Mouse (Mus musculus) hindbrain, postnatal 0 days (tissue): ENCODE results near the gene Zfp202. TPM values are rescaled to one million over a fixed set of nuclear protein-coding genes. Genes with fewer than 3 reads are reported as not detected.
"Not testable (repeated sequence)": the region's sequence is repeated elsewhere in the genome, so short reads cannot be mapped to it uniquely, and the experiment has no call there.

Experiments
- ATAC-seq: fragments of 200-750 bp; cut with Nextera tagmentation; 2 replicates; pipeline ENCODE4 v1.8.0; 2017; ENCODE audit warnings: mild to moderate bottlenecking, moderate TSS enrichment, moderate library complexity
- DNase-seq: peaks from one replicate; pipeline ENCODE4 v3.0.0-alpha.2; 2015; ENCODE audit warnings: low spot score
- H3K27ac ChIP-seq: fragments of 300-500 bp; sonication (generic); 2 replicates; pipeline ENCODE4 v1.5.1; 2014; ENCODE audit warnings: mild to moderate bottlenecking
- H3K27me3 ChIP-seq: fragments of 300-500 bp; sonication (generic); 2 replicates; pipeline ENCODE4 v1.6.1; 2014; ENCODE audit warnings: low read length, mixed read lengths; ENCODE audit not compliant: insufficient read depth
- H3K36me3 ChIP-seq: fragments of 300-500 bp; sonication (generic); 2 replicates; pipeline ENCODE4 v1.6.1; 2014; ENCODE audit warnings: low read length, mixed read lengths; ENCODE audit not compliant: insufficient read depth
- H3K4me1 ChIP-seq: fragments of 300-500 bp; sonication (generic); 2 replicates; pipeline ENCODE4 v1.6.1; 2014; ENCODE audit warnings: antibody characterized with exemption, low read length, mixed read lengths; ENCODE audit not compliant: insufficient read depth
- H3K4me2 ChIP-seq: fragments of 300-500 bp; sonication (generic); 2 replicates; pipeline ENCODE4 v1.6.1; 2014; ENCODE audit warnings: low read depth, mild to moderate bottlenecking, low read length, moderate library complexity, mixed read lengths
- H3K4me3 ChIP-seq: fragments of 300-500 bp; sonication (generic); 2 replicates; pipeline ENCODE4 v1.5.1; 2014; ENCODE audit warnings: low read length
- H3K9ac ChIP-seq: fragments of 300-500 bp; sonication (generic); replicated peaks from 2 replicates; pipeline ENCODE4 v1.6.1; 2014; ENCODE audit warnings: mild to moderate bottlenecking, low read length, moderate library complexity, mixed read lengths
- H3K9me3 ChIP-seq: fragments of 300-500 bp; sonication (generic); 2 replicates; pipeline ENCODE4 v1.6.1; 2016; ENCODE audit warnings: low read length, mixed read lengths
- CTCF ChIP-seq: IDR thresholded peaks from 2 replicates; pipeline ENCODE4 v1.5.1; 2016; ENCODE audit warnings: antibody characterized with exemption, control low read depth, low read depth
- WGBS: fragments of 180-500 bp; shearing (Covaris S2); extraction: QIAGEN DNeasy Blood & Tissue Kit; methylation state at CpG from one replicate; pipeline ENCODE4 v1.1.7; 2014; 5-methylcytosine and 5-hydroxymethylcytosine counted together
- polyA plus RNA-seq: library from polyadenylated mRNA; unstranded; fragments of >200 nt; fragmentation: Nextera tagmentation; extraction: Ambion mirVana; gene quantifications from 2 replicates; pipeline ENCODE4 v1.2.1, GENCODE M21; 2015
- total RNA-seq: library from RNA; depleted of rRNA; stranded (reverse); fragments of >200 nt; gene quantifications from 2 replicates; pipeline ENCODE4 v1.2.3, GENCODE M21; 2014; rRNA removed

Zfp202 gene
- 8.1 TPM in 2 replicates for total RNA-seq
- polyA plus RNA-seq, result 4.9 TPM in 2 replicates

DNA sequence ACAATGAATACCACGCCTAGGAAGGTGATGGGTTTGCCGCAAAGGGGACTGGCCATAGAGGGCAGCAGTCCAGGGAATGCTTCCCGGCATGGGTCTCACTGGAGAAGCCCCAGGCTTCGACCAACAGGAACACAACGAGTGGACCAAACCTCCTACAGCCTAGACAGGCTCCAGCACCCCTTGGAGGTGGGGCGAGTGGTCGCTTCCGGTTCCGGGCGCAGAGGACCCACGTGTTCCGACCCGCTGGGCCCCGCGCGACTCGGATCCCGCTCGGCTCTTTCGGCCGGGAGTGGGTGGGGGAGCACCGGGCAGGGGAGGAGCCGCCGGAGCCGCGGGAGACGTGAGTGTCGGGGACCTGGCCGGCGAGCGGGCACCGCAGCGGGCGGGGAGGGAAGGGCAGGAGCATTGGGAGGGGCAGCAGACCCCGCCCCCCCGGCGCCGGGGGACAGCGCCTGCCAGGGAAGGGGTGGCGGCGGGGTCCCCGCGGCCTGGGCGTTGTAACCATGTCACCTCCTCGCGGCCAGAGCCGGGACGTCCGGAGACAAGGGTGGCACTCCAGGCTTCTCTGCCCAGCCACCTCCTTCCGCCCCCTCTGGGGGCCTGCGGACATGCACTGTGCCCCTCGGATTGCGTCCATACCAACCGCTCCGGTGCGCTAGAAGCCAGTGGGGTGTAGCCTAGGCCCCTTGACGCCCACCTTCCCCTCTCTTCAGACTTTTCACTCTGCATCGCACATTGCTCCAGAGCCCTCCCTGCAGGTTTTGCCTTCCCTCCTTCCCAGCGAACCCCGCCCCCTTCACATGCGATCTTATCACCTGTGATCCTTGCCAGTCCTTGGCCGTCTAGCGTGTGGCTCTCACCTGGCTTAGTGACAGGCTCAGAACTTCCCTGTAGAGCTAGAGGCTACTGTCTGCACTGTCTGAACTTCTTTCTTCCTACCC, at the start of gene Zfp202:
Gene Zfp202, plus strand, starts transcription at position 219 of the 941 bp plus-strand sequence.
- H3K4me2 ChIP-seq, result peak within 1 kb of the TSS; percentile 98
- DNase-seq (peak; percentile 95), ATAC-seq (peak; percentile 99)
- H3K27ac ChIP-seq, result peak within 1 kb of the TSS; percentile 77
- H3K27me3 ChIP-seq, result no peaks in the 10 kb centered on the region
- H3K36me3 ChIP-seq, result no peaks in the 10 kb centered on the region
- peak within 1 kb of the TSS; percentile 82 for H3K4me3 ChIP-seq
- no peaks in the 10 kb centered on the region for H3K9me3 ChIP-seq
- peaks cover 12% of the 10 kb centered on the region for H3K4me1 ChIP-seq
- WGBS, result 2% methylated on average over 49 of the region's 63 CpGs
- H3K9ac ChIP-seq, result peak within 1 kb of the TSS; percentile 82
- TF ChIP-seq CTCF, result peak; percentile 59

DNA sequence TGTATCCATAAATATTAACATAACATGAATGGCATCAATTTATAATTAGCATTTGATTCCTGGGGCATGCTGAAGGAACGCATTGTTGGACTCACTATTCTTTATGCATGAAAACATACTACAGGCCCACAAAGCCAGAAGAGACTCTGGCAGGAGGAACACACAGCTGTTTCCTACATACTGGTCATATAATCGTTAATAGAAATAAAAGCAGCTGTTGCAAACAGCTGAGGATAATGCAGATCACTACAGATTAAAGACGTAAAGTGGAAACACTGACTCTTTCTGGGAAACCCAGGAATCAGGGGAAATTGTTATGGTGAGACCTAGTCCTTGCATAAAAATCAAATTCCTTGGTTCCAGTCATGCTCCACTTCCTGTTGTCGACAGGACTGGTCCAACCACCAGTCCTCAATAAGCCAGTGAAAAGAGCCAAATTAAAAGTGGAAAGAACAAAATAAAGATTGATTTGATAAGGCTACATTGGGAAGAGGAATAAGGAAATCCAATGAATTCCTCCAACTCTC, 36.9 kb upstream of the Zfp202 start:
- DNase-seq, result no peak
- 57% methylated on average over 4 of the region's 4 CpGs for WGBS
- H3K4me1 ChIP-seq, result no peaks in the 10 kb centered on the region
- H3K9ac ChIP-seq, result no peak overlapping the region
- no peak for ATAC-seq
- H3K4me3 ChIP-seq, result no peak overlapping the region
- H3K27ac ChIP-seq, result no peak overlapping the region
- no peaks in the 10 kb centered on the region for H3K9me3 ChIP-seq
- no peak overlapping the region for H3K4me2 ChIP-seq
- no peak for TF ChIP-seq CTCF
- H3K36me3 ChIP-seq, result no peaks in the 10 kb centered on the region
- H3K27me3 ChIP-seq, result no peaks in the 10 kb centered on the region

DNA sequence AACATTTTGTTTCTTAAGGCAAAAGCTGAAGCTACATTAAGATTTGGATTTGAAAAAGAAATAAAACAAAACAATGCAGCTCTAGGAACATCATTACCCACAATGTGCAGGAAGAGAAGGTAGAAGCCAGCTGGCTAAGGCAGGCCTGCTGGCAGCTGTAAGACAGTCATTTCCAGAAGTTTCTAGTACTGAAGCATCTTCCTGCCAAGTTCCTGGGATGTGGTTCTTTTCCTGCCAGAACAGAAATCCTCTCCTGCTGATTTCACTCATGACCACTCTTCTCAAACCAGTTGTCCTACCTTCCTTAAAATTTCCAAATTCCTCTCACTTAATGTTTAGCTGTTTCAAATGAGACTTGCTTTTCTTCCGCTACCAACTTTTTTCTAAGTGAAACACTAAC, 25.7 kb upstream of the Zfp202 start:
- Histone ChIP-seq H3K9ac (no peak overlapping the region), H3K27ac (no peak overlapping the region), H3K9me3 (no peaks in the 10 kb centered on the region), H3K4me3 (no peak overlapping the region), H3K4me2 (no peak overlapping the region), H3K27me3 (no peaks in the 10 kb centered on the region), H3K36me3 (no peaks in the 10 kb centered on the region), H3K4me1 (no peaks in the 10 kb centered on the region)
- DNase-seq, result peak; percentile 36
- WGBS, result 91% methylated on average over 1 of the region's 1 CpGs
- TF ChIP-seq CTCF, result no peak
- no peak for ATAC-seq

DNA sequence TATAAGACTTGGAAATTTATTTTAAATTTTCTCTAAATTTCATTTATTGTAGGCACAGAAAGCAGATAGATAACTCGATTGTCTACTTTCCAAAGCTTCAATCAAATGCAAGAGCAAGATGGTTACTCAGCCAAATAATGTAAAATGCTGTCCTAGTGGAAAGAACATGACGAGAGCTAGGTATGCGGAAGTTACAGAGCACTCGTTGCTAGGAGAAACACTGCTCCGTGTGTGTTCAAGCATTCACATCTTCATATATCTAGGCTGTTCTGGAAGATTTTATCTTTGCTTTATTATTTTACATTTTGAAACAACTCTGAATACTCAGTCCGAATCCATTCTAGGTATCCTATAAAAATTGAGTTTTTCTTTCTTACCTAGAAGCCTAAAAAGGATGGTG, 15.1 kb upstream of the Zfp202 start:
- no peak overlapping the region for H3K9ac ChIP-seq
- no peaks in the 10 kb centered on the region for H3K36me3 ChIP-seq
- no peaks in the 10 kb centered on the region for H3K27me3 ChIP-seq
- H3K9me3 ChIP-seq, result no peaks in the 10 kb centered on the region
- no peaks in the 10 kb centered on the region for H3K4me1 ChIP-seq
- H3K4me3 ChIP-seq, result no peak overlapping the region
- ATAC-seq (no peak), DNase-seq (no peak)
- WGBS, result 71% methylated on average over 6 of the region's 6 CpGs
- no peak for TF ChIP-seq CTCF
- no peak overlapping the region for H3K4me2 ChIP-seq
- H3K27ac ChIP-seq, result no peak overlapping the region

DNA sequence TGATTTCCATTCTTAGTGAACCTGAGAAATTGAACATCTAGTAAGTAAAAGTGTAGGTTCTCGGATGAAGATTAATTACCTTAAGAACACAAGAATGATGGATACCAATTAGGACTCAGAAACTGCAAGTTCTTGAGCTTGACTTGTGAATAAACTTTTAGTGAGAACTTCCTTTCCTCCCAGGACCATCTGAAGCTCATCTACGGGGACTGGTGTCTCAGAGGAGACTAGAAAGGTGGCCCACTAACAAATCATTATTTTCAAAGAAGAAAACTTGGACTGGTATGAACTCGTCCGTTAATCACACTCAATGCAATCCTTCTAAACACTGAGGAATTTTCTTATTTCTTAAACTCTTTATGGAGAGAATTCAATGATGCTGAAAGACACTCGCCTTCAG, 11.5 kb upstream of the Zfp202 start, which contains the start of gene Olfr986:
Gene Olfr986, plus strand, starts transcription at position 301 of the 400 bp plus-strand sequence.
- Histone ChIP-seq H3K27ac (no peak within 1 kb of the TSS), H3K36me3 (no peaks in the 10 kb centered on the region), H3K27me3 (no peaks in the 10 kb centered on the region), H3K4me1 (no peaks in the 10 kb centered on the region), H3K4me2 (no peak within 1 kb of the TSS), H3K9ac (no peak within 1 kb of the TSS), H3K4me3 (no peak within 1 kb of the TSS), H3K9me3 (no peaks in the 10 kb centered on the region)
- DNase-seq (no peak), ATAC-seq (no peak)
- 90% methylated on average over 5 of the region's 5 CpGs for WGBS
- TF ChIP-seq CTCF, result no peak

DNA sequence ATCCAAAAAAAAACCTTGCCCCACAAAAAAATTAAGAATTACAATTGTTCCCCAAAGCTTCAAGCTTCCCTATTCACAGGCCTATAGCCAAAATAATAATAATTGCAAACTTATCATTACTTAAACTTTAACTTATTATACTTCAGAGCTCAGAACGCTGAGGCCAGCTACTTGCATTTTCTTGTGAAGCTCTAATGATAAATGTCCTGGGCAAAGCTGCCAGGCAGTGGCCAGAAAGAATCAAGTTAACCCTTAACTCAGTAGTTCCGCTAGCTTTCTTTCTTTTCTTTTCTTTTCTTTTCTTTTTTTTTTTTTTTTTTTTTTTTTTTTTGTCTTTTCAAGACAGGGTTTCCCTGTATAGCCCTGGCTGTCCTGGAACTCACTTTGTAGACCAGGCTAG, 7.0 kb upstream of the Zfp202 start:
- not testable (repeated sequence) for H3K9ac ChIP-seq, H3K4me1 ChIP-seq, H3K36me3 ChIP-seq, H3K4me3 ChIP-seq, DNase-seq, H3K4me2 ChIP-seq, H3K9me3 ChIP-seq, H3K27me3 ChIP-seq, H3K27ac ChIP-seq, ATAC-seq
- WGBS, result 61% methylated on average over 2 of the region's 2 CpGs
